25 mouse cellular contexts compared by ENCODE assay signal in genomic region chr2:167443411-167444193, GRCm38 (mm10). TPM values are rescaled to one million over a fixed set of nuclear protein-coding genes. Genes with fewer than 3 reads are reported as not detected.
DNase-seq lines count a peak whose midpoint lies in the region; ATAC-seq and TF ChIP-seq lines count a peak whose summit lies in the region.
"Had no signal": no experiment of that assay in that cellular context is flagged by ENCODE, and none has a peak within 500 bp of the region (broad histone marks: within the 10 kb centered on the region; RNA-seq: fewer than 3 reads in every experiment).

No protein-coding gene starts in this region.

- H3K9ac ChIP-seq in hindbrain, embryonic 13.5 days: 0 out of 2 replicates have a peak overlapping the region, but pooled peaks have one; percentile 24
- no peak overlapping the region for H3K9ac ChIP-seq in hindbrain, postnatal 0 days (replicated peaks; ENCODE audit: low read length)
- H3K9ac ChIP-seq in heart, embryonic 12.5 days: no peak overlapping the region
- no peak overlapping the region for H3K9ac ChIP-seq in midbrain, postnatal 0 days (replicated peaks; ENCODE audit: low read length, poor library complexity, severe bottlenecking)
- H3K9ac ChIP-seq: forebrain, embryonic 13.5 days; hindbrain, embryonic 12.5 days; limb, embryonic 12.5 days; neural tube, embryonic 15.5 days had no signal

- no peaks in the 10 kb centered on the region for H3K9me3 ChIP-seq in hindbrain, embryonic 13.5 days
- H3K9me3 ChIP-seq in hindbrain, postnatal 0 days (ENCODE audit: low read length): no peaks in the 10 kb centered on the region
- H3K9me3 ChIP-seq in heart, embryonic 12.5 days (replicated peaks): no peaks in the 10 kb centered on the region; the same call in 1 of the 2 replicates
- H3K9me3 ChIP-seq in midbrain, postnatal 0 days (ENCODE audit: low read length): no peaks in the 10 kb centered on the region
- H3K9me3 ChIP-seq: forebrain, embryonic 13.5 days; heart, embryonic 10.5 days; hindbrain, embryonic 12.5 days; limb, embryonic 12.5 days; neural tube, embryonic 15.5 days had no signal

- no peak overlapping the region for H3K4me3 ChIP-seq in hindbrain, embryonic 13.5 days
- H3K4me3 ChIP-seq in hindbrain, postnatal 0 days (ENCODE audit: low read length): no peak overlapping the region
- H3K4me3 ChIP-seq in heart, embryonic 12.5 days: no peak overlapping the region
- no peak overlapping the region for H3K4me3 ChIP-seq in midbrain, postnatal 0 days (ENCODE audit: low read depth, low read length)
- H3K4me3 ChIP-seq: erythroblast, embryonic 14.5 days; forebrain, embryonic 13.5 days; heart, embryonic 10.5 days; hindbrain, embryonic 12.5 days; left cerebral cortex, adult 2 months; limb, embryonic 12.5 days; neural tube, embryonic 15.5 days had no signal

- H3K27me3 ChIP-seq in hindbrain, embryonic 13.5 days: no peaks in the 10 kb centered on the region
- no peaks in the 10 kb centered on the region for H3K27me3 ChIP-seq in hindbrain, postnatal 0 days (ENCODE audit: insufficient read depth, low read length)
- H3K27me3 ChIP-seq in heart, embryonic 12.5 days (replicated peaks): no peaks in the 10 kb centered on the region
- no peaks in the 10 kb centered on the region for H3K27me3 ChIP-seq in midbrain, postnatal 0 days (ENCODE audit: insufficient read depth, low read length)
- H3K27me3 ChIP-seq: forebrain, embryonic 13.5 days; hindbrain, embryonic 12.5 days; limb, embryonic 12.5 days; neural tube, embryonic 15.5 days had no signal

- H3K4me1 ChIP-seq in hindbrain, embryonic 13.5 days (replicated peaks): 0 out of 2 replicates have a peak, but pooled peaks cover 8% of the 10 kb centered on the region
- no peaks in the 10 kb centered on the region for H3K4me1 ChIP-seq in hindbrain, postnatal 0 days (ENCODE audit: insufficient read depth, low read length)
- peaks cover 20% of the 10 kb centered on the region for H3K4me1 ChIP-seq in heart, embryonic 12.5 days (replicated peaks)
- H3K4me1 ChIP-seq in midbrain, postnatal 0 days (ENCODE audit: insufficient read depth, low read length): no peaks in the 10 kb centered on the region
- H3K4me1 ChIP-seq: forebrain, embryonic 13.5 days; heart, embryonic 10.5 days; hindbrain, embryonic 12.5 days; limb, embryonic 12.5 days; neural tube, embryonic 15.5 days had no signal

- DNase-seq in hindbrain, postnatal 0 days (ENCODE audit: low spot score): no peak
- peak; percentile 81 for DNase-seq in brain, adult 2 months (ENCODE audit: low read depth, low spot score)
- DNase-seq in cerebellum, adult 8-10 months: peak; percentile 67
- DNase-seq in midbrain, postnatal 0 days (ENCODE audit: low spot score): no peak
- DNase-seq: adrenal gland, postnatal 25 days; gastrocnemius, postnatal 25 days; heart, adult 11 months; heart, postnatal 36 days; kidney, postnatal 25 days; lung, postnatal 4 days; midbrain, embryonic 14.5 days; retina, postnatal 1 day; right cerebral cortex, postnatal 14 days; thymus, postnatal 14 days had no signal

- no peak overlapping the region for H3K4me2 ChIP-seq in hindbrain, embryonic 13.5 days
- no peak overlapping the region for H3K4me2 ChIP-seq in hindbrain, postnatal 0 days (ENCODE audit: low read depth, low read length)
- no peak overlapping the region for H3K4me2 ChIP-seq in heart, embryonic 12.5 days
- H3K4me2 ChIP-seq in midbrain, postnatal 0 days (ENCODE audit: low read depth, low read length, poor library complexity, severe bottlenecking): no peak overlapping the region
- H3K4me2 ChIP-seq: forebrain, embryonic 13.5 days; hindbrain, embryonic 12.5 days; limb, embryonic 12.5 days; neural tube, embryonic 15.5 days had no signal

- TF ChIP-seq CTCF in hindbrain, postnatal 0 days (IDR thresholded peaks at IDR 0.05; ENCODE audit: low read depth): no peak
- TF ChIP-seq CTCF in midbrain, postnatal 0 days (IDR thresholded peaks at IDR 0.05): no peak

- 97% methylated on average over 4 of the region's 4 CpGs for WGBS in hindbrain, embryonic 13.5 days
- WGBS in hindbrain, postnatal 0 days: 96% methylated on average over 4 of the region's 4 CpGs
- 88% methylated on average over 4 of the region's 4 CpGs for WGBS in heart, embryonic 12.5 days
- 95% methylated on average over 4 of the region's 4 CpGs for WGBS in midbrain, postnatal 0 days

- H3K36me3 ChIP-seq in hindbrain, embryonic 13.5 days: peaks cover 81% of the 10 kb centered on the region
- peaks cover 19% of the 10 kb centered on the region for H3K36me3 ChIP-seq in hindbrain, postnatal 0 days (ENCODE audit: insufficient read depth, low read length)
- H3K36me3 ChIP-seq in heart, embryonic 12.5 days: peaks cover 83% of the 10 kb centered on the region
- peaks cover 24% of the 10 kb centered on the region for H3K36me3 ChIP-seq in midbrain, postnatal 0 days (ENCODE audit: insufficient read depth, low read length)

- H3K27ac ChIP-seq in hindbrain, embryonic 13.5 days: no peak overlapping the region
- H3K27ac ChIP-seq in hindbrain, postnatal 0 days: no peak overlapping the region
- H3K27ac ChIP-seq in heart, embryonic 12.5 days (ENCODE audit: poor library complexity, severe bottlenecking): no peak overlapping the region
- H3K27ac ChIP-seq in midbrain, postnatal 0 days (ENCODE audit: low read depth, low read length): no peak overlapping the region
- H3K27ac ChIP-seq: forebrain, embryonic 13.5 days; heart, embryonic 10.5 days; hindbrain, embryonic 12.5 days; left cerebral cortex, adult 2 months; limb, embryonic 12.5 days; neural tube, embryonic 15.5 days had no signal

- no peak for ATAC-seq in hindbrain, embryonic 13.5 days (ENCODE audit: low FRiP score)
- no peak for ATAC-seq in hindbrain, postnatal 0 days
- no peak for ATAC-seq in erythroid progenitor cell, adult 5-6 weeks (replicated peaks; ENCODE audit: low FRiP score, poor library complexity, severe bottlenecking)
- no peak for ATAC-seq in heart, embryonic 12.5 days (ENCODE audit: insufficient number of reproducible peaks, low FRiP score)
- ATAC-seq in midbrain, postnatal 0 days (ENCODE audit: low FRiP score): no peak
- ATAC-seq: forebrain, embryonic 13.5 days; intestine, postnatal 0 days had no signal

RNA-seq across cellular contexts. Expression of gene Slc9a8, which starts 22.1 kb away (rescaled TPM):
- polyA plus RNA-seq in hindbrain, embryonic 13.5 days (2015; fragmentation: Nextera tagmentation; extraction: Ambion mirVana): 21.2 and 22.7 TPM in 2 replicates
- total RNA-seq in hindbrain, postnatal 0 days (2014; rRNA removed): 41.8 and 43.1 TPM in 2 replicates
- polyA plus RNA-seq in hindbrain, postnatal 0 days (2015; fragmentation: Nextera tagmentation; extraction: Ambion mirVana): 17.4 and 17.9 TPM in 2 replicates
- 49.0 and 56.6 TPM in 2 replicates for total RNA-seq in erythroid progenitor cell, adult 5-6 weeks (2015; ENCODE audit: low replicate concordance)
- total RNA-seq in erythroid progenitor cell, adult 5-6 weeks (2017; ENCODE audit: low replicate concordance): 37.7 and 38.0 TPM in 2 replicates
- polyA plus RNA-seq in heart, embryonic 12.5 days (2016; fragmentation: Nextera tagmentation; extraction: Ambion mirVana): 22.6 and 25.6 TPM in 2 replicates
- total RNA-seq in midbrain, postnatal 0 days (2014; rRNA removed): 30.6 and 36.2 TPM in 2 replicates
- polyA plus RNA-seq in midbrain, postnatal 0 days (2015; fragmentation: Nextera tagmentation; extraction: Ambion mirVana): 17.9 TPM in 2 replicates

RNA-seq across cellular contexts. Expression of gene Rnf114, which starts 48.8 kb away (rescaled TPM):
- 139 TPM in 2 replicates for polyA plus RNA-seq in hindbrain, embryonic 13.5 days (2015; fragmentation: Nextera tagmentation; extraction: Ambion mirVana)
- 68.7 and 89.6 TPM in 2 replicates for total RNA-seq in hindbrain, postnatal 0 days (2014; rRNA removed)
- 79.8 and 85.8 TPM in 2 replicates for polyA plus RNA-seq in hindbrain, postnatal 0 days (2015; fragmentation: Nextera tagmentation; extraction: Ambion mirVana)
- 24.1 and 33.5 TPM in 2 replicates for total RNA-seq in erythroid progenitor cell, adult 5-6 weeks (2015; ENCODE audit: low replicate concordance)
- 10.2 and 17.8 TPM in 2 replicates for total RNA-seq in erythroid progenitor cell, adult 5-6 weeks (2017; ENCODE audit: low replicate concordance)
- 61.4 and 62.9 TPM in 2 replicates for polyA plus RNA-seq in heart, embryonic 12.5 days (2016; fragmentation: Nextera tagmentation; extraction: Ambion mirVana)
- 78.2 and 83.4 TPM in 2 replicates for total RNA-seq in midbrain, postnatal 0 days (2014; rRNA removed)
- polyA plus RNA-seq in midbrain, postnatal 0 days (2015; fragmentation: Nextera tagmentation; extraction: Ambion mirVana): 84.2 and 84.9 TPM in 2 replicates

RNA-seq across cellular contexts. Expression of gene Spata2, which starts 49.1 kb away (rescaled TPM):
- polyA plus RNA-seq in hindbrain, embryonic 13.5 days (2015; fragmentation: Nextera tagmentation; extraction: Ambion mirVana): 24.6 and 26.0 TPM in 2 replicates
- total RNA-seq in hindbrain, postnatal 0 days (2014; rRNA removed): 41.3 and 45.6 TPM in 2 replicates
- polyA plus RNA-seq in hindbrain, postnatal 0 days (2015; fragmentation: Nextera tagmentation; extraction: Ambion mirVana): 27.6 and 29.4 TPM in 2 replicates
- 7.5 and 8.6 TPM in 2 replicates for total RNA-seq in erythroid progenitor cell, adult 5-6 weeks (2015; ENCODE audit: low replicate concordance)
- total RNA-seq in erythroid progenitor cell, adult 5-6 weeks (2017; ENCODE audit: low replicate concordance): 5.4 and 7.4 TPM in 2 replicates
- polyA plus RNA-seq in heart, embryonic 12.5 days (2016; fragmentation: Nextera tagmentation; extraction: Ambion mirVana): 14.6 and 15.4 TPM in 2 replicates
- 39.2 and 41.5 TPM in 2 replicates for total RNA-seq in midbrain, postnatal 0 days (2014; rRNA removed)
- 27.6 and 29.9 TPM in 2 replicates for polyA plus RNA-seq in midbrain, postnatal 0 days (2015; fragmentation: Nextera tagmentation; extraction: Ambion mirVana)

Comparison
In these comparisons a context has a peak if more than half of its experiments do, and no peak if none do; other contexts are left out.
1. DNase-seq: peak in brain, adult 2 months (single experiment) and cerebellum, adult 8-10 months (single experiment); none in hindbrain, postnatal 0 days (single experiment) and midbrain, postnatal 0 days (single experiment).